Mouse (Mus musculus) intestine, embryonic 15.5 days (tissue): ENCODE measurements around the gene Tm4sf20. TPM values are rescaled to one million over a fixed set of nuclear protein-coding genes. Genes with fewer than 3 reads are reported as not detected.

Experiments used
- ATAC-seq: fragments of 200-750 bp; cut with Nextera tagmentation; 2 replicates; pipeline ENCODE4 v1.8.0; 2017; ENCODE audit warnings: moderate TSS enrichment, moderate library complexity
- H3K27ac ChIP-seq: fragments of 300-500 bp; sonication (generic); 2 replicates; pipeline ENCODE4 v1.5.1; 2015; ENCODE audit warnings: mild to moderate bottlenecking, inconsistent platforms
- H3K27me3 ChIP-seq: fragments of 300-500 bp; sonication (generic); replicated peaks from 2 replicates; pipeline ENCODE4 v1.6.1; 2015; ENCODE audit warnings: inconsistent platforms
- H3K36me3 ChIP-seq: fragments of 300-500 bp; sonication (generic); 2 replicates; pipeline ENCODE4 v1.6.1; 2015; ENCODE audit warnings: inconsistent platforms
- H3K4me1 ChIP-seq: fragments of 300-500 bp; sonication (generic); replicated peaks from 2 replicates; pipeline ENCODE4 v1.6.1; 2015; ENCODE audit warnings: inconsistent platforms
- H3K4me2 ChIP-seq: fragments of 300-500 bp; sonication (generic); replicated peaks from 2 replicates; pipeline ENCODE4 v1.6.1; 2015; ENCODE audit warnings: mild to moderate bottlenecking, inconsistent platforms
- H3K4me3 ChIP-seq: fragments of 300-500 bp; sonication (generic); replicated peaks from 2 replicates; pipeline ENCODE4 v1.5.1; 2015; ENCODE audit warnings: inconsistent platforms
- H3K9ac ChIP-seq: fragments of 300-500 bp; sonication (generic); 2 replicates; pipeline ENCODE4 v1.6.1; 2015; ENCODE audit warnings: inconsistent platforms
- H3K9me3 ChIP-seq: fragments of 300-500 bp; sonication (generic); 2 replicates; pipeline ENCODE4 v1.6.1; 2016; ENCODE audit warnings: inconsistent platforms
- WGBS: fragments of 180-500 bp; shearing (Covaris S2); methylation state at CpG from one replicate; pipeline ENCODE4 v1.1.7; 2015; 5-methylcytosine and 5-hydroxymethylcytosine counted together
- polyA plus RNA-seq: library from polyadenylated mRNA; unstranded; fragments of >200 nt; fragmentation: Nextera tagmentation; extraction: Ambion mirVana; gene quantifications from 2 replicates; pipeline ENCODE4 v1.2.1, GENCODE M21; 2015

Tm4sf20 gene
- 141 and 153 TPM in 2 replicates for polyA plus RNA-seq

GRCm38 (mm10) chr1:82768269-82768668, at the start of gene Tm4sf20:
Gene Tm4sf20, minus strand, starts transcription at chr1:82768461.
- Histone ChIP-seq H3K9me3 (no peaks in the 10 kb centered on the region), H3K4me2 (peak within 1 kb of the TSS; percentile 17), H3K4me1 (no peaks in the 10 kb centered on the region), H3K27me3 (no peaks in the 10 kb centered on the region), H3K4me3 (peak within 1 kb of the TSS; percentile 36), H3K27ac (peak within 1 kb of the TSS; percentile 62), H3K9ac (peak within 1 kb of the TSS; percentile 26), H3K36me3 (no peaks in the 10 kb centered on the region)
- peak; percentile 72 for ATAC-seq
- 44% methylated on average over 5 of the region's 5 CpGs for WGBS

GRCm38 (mm10) chr1:82815941-82816716, 47.9 kb upstream of the Tm4sf20 start:
- H3K4me3 ChIP-seq: no peak overlapping the region

GRCm38 (mm10) chr1:82811766-82812165, 43.5 kb upstream of the Tm4sf20 start:
- H3K9me3 ChIP-seq: no peaks in the 10 kb centered on the region
- H3K36me3 ChIP-seq: no peaks in the 10 kb centered on the region
- 58% methylated on average over 1 of the region's 1 CpGs for WGBS
- no peaks in the 10 kb centered on the region for H3K27me3 ChIP-seq
- H3K9ac ChIP-seq: no peak overlapping the region
- H3K27ac ChIP-seq: 0 out of 2 replicates have a peak overlapping the region, but pooled peaks have one; percentile 7
- H3K4me3 ChIP-seq: no peak overlapping the region
- no peak overlapping the region for H3K4me2 ChIP-seq
- ATAC-seq: 0 out of 2 replicates have a peak, but pooled peaks have one; percentile 6
- no peaks in the 10 kb centered on the region for H3K4me1 ChIP-seq

More at GRCm38 (mm10) chr1:82815941-82816716, 47.9 kb upstream of the Tm4sf20 start:
- Histone ChIP-seq H3K4me2 (peak overlapping the region; percentile 6; the same call in 1 of the 2 replicates), H3K9me3 (no peaks in the 10 kb centered on the region), H3K9ac (no peak overlapping the region), H3K27ac (peak overlapping the region; percentile 79), H3K27me3 (no peaks in the 10 kb centered on the region), H3K36me3 (no peaks in the 10 kb centered on the region), H3K4me1 (peaks cover 7% of the 10 kb centered on the region; the same call in 1 of the 2 replicates)
- peak; percentile 97 for ATAC-seq
- 49% methylated on average over 17 of the region's 17 CpGs for WGBS

GRCm38 (mm10) chr1:82808564-82808963, 40.3 kb upstream of the Tm4sf20 start:
- Histone ChIP-seq H3K4me1 (no peaks in the 10 kb centered on the region), H3K36me3 (no peaks in the 10 kb centered on the region), H3K9ac (no peak overlapping the region), H3K4me2 (no peak overlapping the region), H3K27ac (no peak overlapping the region), H3K9me3 (no peaks in the 10 kb centered on the region), H3K27me3 (no peaks in the 10 kb centered on the region), H3K4me3 (no peak overlapping the region)
- WGBS: 66% methylated on average over 3 of the region's 3 CpGs
- ATAC-seq: no peak

GRCm38 (mm10) chr1:82807206-82807605, 38.9 kb upstream of the Tm4sf20 start:
- Histone ChIP-seq H3K27ac (no peak overlapping the region), H3K9me3 (no peaks in the 10 kb centered on the region), H3K4me3 (no peak overlapping the region), H3K4me1 (no peaks in the 10 kb centered on the region), H3K4me2 (no peak overlapping the region), H3K36me3 (no peaks in the 10 kb centered on the region), H3K27me3 (no peaks in the 10 kb centered on the region), H3K9ac (no peak overlapping the region)
- ATAC-seq: no peak
- 72% methylated on average over 7 of the region's 7 CpGs for WGBS

GRCm38 (mm10) chr1:82806391-82806790, 38.1 kb upstream of the Tm4sf20 start:
- H3K9ac ChIP-seq: no peak overlapping the region
- H3K27me3 ChIP-seq: no peaks in the 10 kb centered on the region
- no peaks in the 10 kb centered on the region for H3K4me1 ChIP-seq
- H3K4me3 ChIP-seq: no peak overlapping the region
- H3K4me2 ChIP-seq: no peak overlapping the region
- no peaks in the 10 kb centered on the region for H3K36me3 ChIP-seq
- ATAC-seq: no peak
- 73% methylated on average over 8 of the region's 8 CpGs for WGBS
- H3K27ac ChIP-seq: no peak overlapping the region
- H3K9me3 ChIP-seq: no peaks in the 10 kb centered on the region

GRCm38 (mm10) chr1:82804059-82804458, 35.8 kb upstream of the Tm4sf20 start:
- H3K9ac ChIP-seq: no peak overlapping the region
- H3K4me1 ChIP-seq: no peaks in the 10 kb centered on the region
- H3K4me2 ChIP-seq: no peak overlapping the region
- no peak overlapping the region for H3K27ac ChIP-seq
- no peak for ATAC-seq
- no peaks in the 10 kb centered on the region for H3K9me3 ChIP-seq
- H3K27me3 ChIP-seq: no peaks in the 10 kb centered on the region
- no peaks in the 10 kb centered on the region for H3K36me3 ChIP-seq
- no peak overlapping the region for H3K4me3 ChIP-seq
- WGBS: 96% methylated on average over 1 of the region's 1 CpGs

GRCm38 (mm10) chr1:82803608-82804007, 35.3 kb upstream of the Tm4sf20 start:
- Histone ChIP-seq H3K4me1 (no peaks in the 10 kb centered on the region), H3K27ac (no peak overlapping the region), H3K27me3 (no peaks in the 10 kb centered on the region), H3K4me2 (no peak overlapping the region), H3K9me3 (no peaks in the 10 kb centered on the region), H3K36me3 (no peaks in the 10 kb centered on the region), H3K9ac (no peak overlapping the region), H3K4me3 (no peak overlapping the region)
- 74% methylated on average over 7 of the region's 7 CpGs for WGBS
- ATAC-seq: peak; percentile 37; the same call in 1 of the 2 replicates

GRCm38 (mm10) chr1:82801105-82801783, 33.0 kb upstream of the Tm4sf20 start:
- no peak for ATAC-seq
- Histone ChIP-seq H3K9ac (no peak overlapping the region), H3K4me2 (no peak overlapping the region), H3K9me3 (no peaks in the 10 kb centered on the region), H3K36me3 (no peaks in the 10 kb centered on the region), H3K4me3 (no peak overlapping the region), H3K4me1 (no peaks in the 10 kb centered on the region), H3K27ac (no peak overlapping the region), H3K27me3 (no peaks in the 10 kb centered on the region)
- WGBS: 84% methylated on average over 12 of the region's 12 CpGs

GRCm38 (mm10) chr1:82798922-82799321, 30.7 kb upstream of the Tm4sf20 start:
- Histone ChIP-seq H3K9me3 (no peaks in the 10 kb centered on the region), H3K27me3 (no peaks in the 10 kb centered on the region), H3K4me2 (no peak overlapping the region), H3K36me3 (no peaks in the 10 kb centered on the region), H3K4me1 (no peaks in the 10 kb centered on the region), H3K27ac (no peak overlapping the region), H3K4me3 (no peak overlapping the region), H3K9ac (no peak overlapping the region)
- peak; percentile 32; the same call in 1 of the 2 replicates for ATAC-seq
- WGBS: 67% methylated on average over 4 of the region's 4 CpGs

- H3K36me3 ChIP-seq: no peaks in the 10 kb centered on the region
- WGBS: 49% methylated on average over 5 of the region's 5 CpGs
- H3K27me3 ChIP-seq: no peaks in the 10 kb centered on the region
- H3K27ac ChIP-seq: no peak overlapping the region
- no peak overlapping the region for H3K4me2 ChIP-seq
- H3K9ac ChIP-seq: no peak overlapping the region
- H3K4me1 ChIP-seq: no peaks in the 10 kb centered on the region
- H3K9me3 ChIP-seq: no peaks in the 10 kb centered on the region
- H3K4me3 ChIP-seq: no peak overlapping the region
- ATAC-seq: no peak
These were observed 30.0 kb upstream of the Tm4sf20 start for GRCm38 (mm10) chr1:82798304-82798703.

GRCm38 (mm10) chr1:82797088-82797487, 28.8 kb upstream of the Tm4sf20 start:
- Histone ChIP-seq H3K4me3 (no peak overlapping the region), H3K36me3 (no peaks in the 10 kb centered on the region), H3K27me3 (no peaks in the 10 kb centered on the region), H3K4me2 (no peak overlapping the region), H3K9me3 (no peaks in the 10 kb centered on the region), H3K27ac (no peak overlapping the region), H3K9ac (no peak overlapping the region), H3K4me1 (no peaks in the 10 kb centered on the region)
- WGBS: 90% methylated on average over 4 of the region's 4 CpGs
- ATAC-seq: no peak
